Mouse (Mus musculus) stomach, embryonic 15.5 days (tissue): ENCODE data around the gene Syt5. TPM values are rescaled to one million over a fixed set of nuclear protein-coding genes. Genes with fewer than 3 reads are reported as not detected.
A peak's percentile ranks its signal among the peaks of the same experiment; 100 is the strongest.

Source experiments
- ATAC-seq: fragments of 200-750 bp; cut with Nextera tagmentation; 2 replicates; pipeline ENCODE4 v1.8.0; 2017; ENCODE audit warnings: low read depth, moderate number of reproducible peaks, moderate TSS enrichment; ENCODE audit not compliant: insufficient read depth, low FRiP score
- H3K27ac ChIP-seq: fragments of 300-500 bp; sonication (generic); 2 replicates; pipeline ENCODE4 v1.5.1; 2015; ENCODE audit warnings: mild to moderate bottlenecking, inconsistent platforms
- H3K27me3 ChIP-seq: fragments of 300-500 bp; sonication (generic); replicated peaks from 2 replicates; pipeline ENCODE4 v1.6.1; 2015; ENCODE audit warnings: inconsistent platforms
- H3K36me3 ChIP-seq: fragments of 300-500 bp; sonication (generic); 2 replicates; pipeline ENCODE4 v1.6.1; 2015; ENCODE audit warnings: inconsistent platforms
- H3K4me1 ChIP-seq: fragments of 300-500 bp; sonication (generic); 2 replicates; pipeline ENCODE4 v1.6.1; 2015; ENCODE audit warnings: inconsistent platforms
- H3K4me2 ChIP-seq: fragments of 300-500 bp; sonication (generic); 2 replicates; pipeline ENCODE4 v1.6.1; 2015; ENCODE audit warnings: mild to moderate bottlenecking, inconsistent platforms
- H3K4me3 ChIP-seq: fragments of 300-500 bp; sonication (generic); replicated peaks from 2 replicates; pipeline ENCODE4 v1.5.1; 2015; ENCODE audit warnings: inconsistent platforms
- H3K9ac ChIP-seq: fragments of 300-500 bp; sonication (generic); 2 replicates; pipeline ENCODE4 v1.6.1; 2015; ENCODE audit warnings: inconsistent platforms
- H3K9me3 ChIP-seq: fragments of 300-500 bp; sonication (generic); 2 replicates; pipeline ENCODE4 v1.6.1; 2016; ENCODE audit warnings: inconsistent platforms
- WGBS: fragments of 180-500 bp; shearing (Covaris S2); methylation state at CpG from one replicate; pipeline ENCODE4 v1.1.7; 2015; 5-methylcytosine and 5-hydroxymethylcytosine counted together
- polyA plus RNA-seq: library from polyadenylated mRNA; unstranded; fragments of >200 nt; fragmentation: Nextera tagmentation; extraction: Ambion mirVana; gene quantifications from 2 replicates; pipeline ENCODE4 v1.2.1, GENCODE M21; 2015

Syt5 gene
- polyA plus RNA-seq, 1 experiment from 2014 or later, result 7.4 TPM

- H3K9me3 ChIP-seq, result no peaks in the 10 kb centered on the region
- H3K27ac ChIP-seq, result no peak overlapping the region
- H3K4me2 ChIP-seq, result no peak overlapping the region
- 56% methylated on average over 11 of the region's 11 CpGs for WGBS
- H3K36me3 ChIP-seq, result no peaks in the 10 kb centered on the region
- no peaks in the 10 kb centered on the region for H3K27me3 ChIP-seq
- no peak overlapping the region for H3K4me3 ChIP-seq
- peaks cover 8% of the 10 kb centered on the region; the same call in 1 of the 2 replicates for H3K4me1 ChIP-seq
- ATAC-seq, result no peak
- H3K9ac ChIP-seq, result no peak overlapping the region
Measured at GRCm38 (mm10) chr7:4504646-4505435, 42.5 kb downstream of the Syt5 start.

- H3K27me3 ChIP-seq, result no peaks in the 10 kb centered on the region
- no peak for ATAC-seq
- H3K36me3 ChIP-seq, result no peaks in the 10 kb centered on the region
- peaks cover 10% of the 10 kb centered on the region; the same call in 1 of the 2 replicates for H3K4me1 ChIP-seq
- no peak overlapping the region for H3K27ac ChIP-seq
- H3K9me3 ChIP-seq, result no peaks in the 10 kb centered on the region
- no peak overlapping the region for H3K4me3 ChIP-seq
- no peak overlapping the region for H3K9ac ChIP-seq
- H3K4me2 ChIP-seq, result no peak overlapping the region
- 78% methylated on average over 5 of the region's 5 CpGs for WGBS
Measured at GRCm38 (mm10) chr7:4503858-4504257, 43.5 kb downstream of the Syt5 start.

DNA sequence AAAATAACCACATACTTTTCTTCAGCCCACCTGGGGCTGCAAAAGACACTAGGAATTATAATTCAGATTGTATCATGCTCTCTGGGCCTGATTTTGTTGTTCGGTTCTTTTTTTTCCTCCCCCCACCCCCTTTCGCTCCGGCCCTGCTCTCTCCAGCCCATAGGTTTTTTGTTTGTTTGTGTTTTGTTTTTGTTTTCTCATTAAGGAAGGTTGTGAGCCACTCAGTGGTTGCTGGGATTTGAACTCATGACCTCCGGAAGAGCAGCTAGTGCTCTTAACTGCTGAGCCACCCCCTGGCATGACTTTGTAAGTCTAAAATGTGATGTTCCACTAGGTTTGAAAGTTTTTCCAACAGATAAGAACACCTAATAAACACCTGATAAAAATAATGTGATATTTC, 44.2 kb downstream of the Syt5 start:
- Histone ChIP-seq H3K4me2 (no peak overlapping the region), H3K27me3 (no peaks in the 10 kb centered on the region), H3K4me1 (peaks cover 17% of the 10 kb centered on the region), H3K9me3 (no peaks in the 10 kb centered on the region), H3K27ac (peak overlapping the region; percentile 59; the same call in 1 of the 2 replicates), H3K36me3 (no peaks in the 10 kb centered on the region), H3K9ac (no peak overlapping the region), H3K4me3 (no peak overlapping the region)
- ATAC-seq, result no peak
- 84% methylated on average over 4 of the region's 4 CpGs for WGBS

DNA sequence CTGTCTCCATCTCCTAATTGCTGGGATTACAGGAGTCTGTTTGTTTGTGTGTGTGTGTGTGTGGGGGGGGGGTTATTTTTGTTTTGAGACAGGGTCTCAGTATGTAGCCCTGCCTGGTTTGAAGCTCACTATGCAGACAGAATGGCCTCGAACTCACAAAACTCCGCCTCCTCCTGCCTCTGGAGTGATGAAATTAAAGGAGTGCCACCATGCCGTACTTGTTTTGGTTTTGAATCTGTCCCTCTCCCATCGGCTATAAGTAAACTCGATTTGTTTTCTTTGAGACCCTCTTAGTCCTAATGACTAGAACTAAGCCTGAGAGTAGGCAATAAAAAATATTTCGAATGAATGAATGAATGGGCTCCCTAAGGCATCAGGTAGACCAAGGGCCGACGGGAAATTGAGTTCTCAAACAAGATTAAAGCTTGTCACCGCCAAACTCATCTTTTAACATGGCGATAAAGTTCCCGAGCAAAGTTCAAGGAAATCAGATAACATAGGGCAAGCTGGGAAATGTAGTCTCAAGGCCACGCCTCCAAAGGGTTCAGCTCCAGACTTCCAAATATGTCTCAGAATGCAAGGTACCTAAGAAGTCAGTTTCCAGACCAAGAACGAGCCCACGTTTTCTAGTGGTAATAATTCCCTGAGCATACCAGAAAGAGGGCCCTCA, 44.8 kb downstream of the Syt5 start:
- WGBS, result 8% methylated on average over 14 of the region's 14 CpGs
- Histone ChIP-seq H3K4me1 (peaks cover 21% of the 10 kb centered on the region), H3K9ac (no peak overlapping the region), H3K4me2 (peak overlapping the region; percentile 62), H3K4me3 (peak overlapping the region; percentile 93), H3K9me3 (no peaks in the 10 kb centered on the region), H3K27me3 (no peaks in the 10 kb centered on the region), H3K27ac (peak overlapping the region; percentile 94), H3K36me3 (no peaks in the 10 kb centered on the region)
- no peak for ATAC-seq

DNA sequence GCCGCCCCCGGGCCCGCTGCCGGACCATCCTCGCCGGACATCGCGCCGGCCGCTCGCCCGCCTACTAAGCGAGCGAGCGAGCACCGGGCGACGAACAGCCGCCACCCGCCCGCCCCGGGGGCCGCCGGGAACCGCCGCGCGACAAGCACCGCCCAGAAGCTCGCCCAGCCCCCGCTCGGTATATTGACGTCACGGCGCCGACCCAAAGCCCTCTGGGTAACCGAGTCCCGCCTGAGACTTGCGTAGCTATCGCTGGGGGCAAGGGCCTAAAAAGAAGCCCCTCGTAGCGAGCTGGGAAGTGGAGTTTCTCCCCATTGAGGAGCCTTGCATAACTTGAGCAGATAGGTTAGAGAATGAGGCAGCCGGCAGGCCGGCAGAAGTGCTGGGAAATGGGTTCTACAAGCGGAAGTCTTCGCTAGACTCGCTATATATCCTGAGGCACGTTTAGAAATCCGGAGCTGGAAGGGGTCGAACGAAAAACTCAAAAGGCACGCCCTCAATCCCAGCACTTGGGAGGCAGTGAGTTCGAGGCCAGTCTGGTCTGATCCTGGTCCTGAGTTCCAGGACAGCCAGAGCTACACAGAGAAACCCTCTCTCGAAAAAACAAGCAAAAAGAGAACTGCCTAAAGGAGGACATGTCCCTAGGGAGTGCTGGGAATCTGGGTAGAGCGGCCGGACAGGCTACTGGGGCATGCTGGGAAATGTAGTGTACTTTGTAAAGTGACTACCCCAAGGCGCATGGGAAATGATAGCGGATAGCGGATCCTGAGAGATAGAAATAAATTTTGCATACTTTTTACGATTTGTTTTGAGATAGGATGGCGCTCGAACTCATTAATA, 45.6 kb downstream of the Syt5 start, which contains the start of gene Ppp1r12c:
TSS of gene Ppp1r12c (minus strand) at position 123 of the 840 bp plus-strand sequence.
- peaks cover 23% of the 10 kb centered on the region for H3K4me1 ChIP-seq
- H3K4me3 ChIP-seq, result peak within 1 kb of the TSS; percentile 93
- H3K27me3 ChIP-seq, result no peaks in the 10 kb centered on the region
- H3K9me3 ChIP-seq, result no peaks in the 10 kb centered on the region
- H3K4me2 ChIP-seq, result peak within 1 kb of the TSS; percentile 69
- H3K27ac ChIP-seq, result peak within 1 kb of the TSS; percentile 94
- H3K9ac ChIP-seq, result peak within 1 kb of the TSS; percentile 83
- peak; percentile 94 for ATAC-seq
- WGBS, result under 1% methylated on average over 59 of the region's 62 CpGs
- H3K36me3 ChIP-seq, result no peaks in the 10 kb centered on the region

- ATAC-seq, result peak; percentile 37
- Histone ChIP-seq H3K4me1 (peaks cover 23% of the 10 kb centered on the region), H3K4me2 (peak overlapping the region; percentile 69), H3K27me3 (no peaks in the 10 kb centered on the region), H3K36me3 (no peaks in the 10 kb centered on the region), H3K9ac (peak overlapping the region; percentile 83), H3K4me3 (peak overlapping the region; percentile 93), H3K27ac (peak overlapping the region; percentile 94), H3K9me3 (no peaks in the 10 kb centered on the region)
- WGBS, result under 1% methylated on average over 26 of the region's 52 CpGs
Measured at GRCm38 (mm10) chr7:4500892-4501471, 46.4 kb downstream of the Syt5 start.

GRCm38 (mm10) chr7:4499034-4499433, 48.3 kb downstream of the Syt5 start:
- H3K9ac ChIP-seq, result no peak overlapping the region; the same call in 1 of the 2 replicates
- H3K9me3 ChIP-seq, result no peaks in the 10 kb centered on the region
- peak overlapping the region; percentile 61; the same call in 1 of the 2 replicates for H3K27ac ChIP-seq
- peaks cover 23% of the 10 kb centered on the region for H3K4me1 ChIP-seq
- peak overlapping the region; percentile 93; the same call in 1 of the 2 replicates for H3K4me3 ChIP-seq
- peaks cover 3% of the 10 kb centered on the region; the same call in 1 of the 2 replicates for H3K36me3 ChIP-seq
- 85% methylated on average over 4 of the region's 4 CpGs for WGBS
- H3K27me3 ChIP-seq, result no peaks in the 10 kb centered on the region
- H3K4me2 ChIP-seq, result peak overlapping the region; percentile 69
- no peak for ATAC-seq

DNA sequence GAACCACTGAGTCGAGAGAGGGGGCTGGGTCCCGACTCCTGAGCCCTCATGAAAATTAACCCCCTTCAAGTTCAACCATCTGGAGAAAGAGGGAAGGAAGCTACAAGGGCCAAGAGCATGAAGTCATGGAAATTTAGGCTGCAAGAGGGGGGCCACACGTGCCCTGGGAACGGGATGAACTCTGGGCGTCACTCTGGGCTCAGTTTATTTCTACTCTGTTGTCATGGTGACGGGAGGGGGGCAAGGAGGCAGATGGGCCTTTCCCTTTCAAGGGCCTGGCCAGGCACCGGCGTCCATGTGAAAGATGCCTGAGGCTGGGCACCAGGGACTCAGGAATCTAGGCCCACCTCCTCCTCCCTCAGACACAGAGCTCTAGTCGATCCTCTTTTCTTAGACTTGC, 49.1 kb downstream of the Syt5 start:
- no peak overlapping the region for H3K9ac ChIP-seq
- no peaks in the 10 kb centered on the region for H3K27me3 ChIP-seq
- peak overlapping the region; percentile 69 for H3K4me2 ChIP-seq
- ATAC-seq, result peak; percentile 3; the same call in 1 of the 2 replicates
- WGBS, result 23% methylated on average over 9 of the region's 9 CpGs
- 0 out of 2 replicates have a peak overlapping the region, but pooled peaks have one; percentile 5 for H3K4me3 ChIP-seq
- H3K36me3 ChIP-seq, result peaks cover 3% of the 10 kb centered on the region; the same call in 1 of the 2 replicates
- no peaks in the 10 kb centered on the region for H3K9me3 ChIP-seq
- H3K27ac ChIP-seq, result peak overlapping the region; percentile 61
- H3K4me1 ChIP-seq, result peaks cover 23% of the 10 kb centered on the region

- no peak overlapping the region for H3K9ac ChIP-seq
- peak overlapping the region; percentile 51; the same call in 1 of the 2 replicates for H3K27ac ChIP-seq
- no peaks in the 10 kb centered on the region for H3K9me3 ChIP-seq
- peaks cover 3% of the 10 kb centered on the region; the same call in 1 of the 2 replicates for H3K36me3 ChIP-seq
- no peaks in the 10 kb centered on the region for H3K27me3 ChIP-seq
- peaks cover 31% of the 10 kb centered on the region for H3K4me1 ChIP-seq
- peak overlapping the region; percentile 69; the same call in 1 of the 2 replicates for H3K4me2 ChIP-seq
- WGBS, result 88% methylated on average over 9 of the region's 9 CpGs
- H3K4me3 ChIP-seq, result no peak overlapping the region
- ATAC-seq, result no peak
Measured at GRCm38 (mm10) chr7:4497271-4497903, 50.0 kb downstream of the Syt5 start.

DNA sequence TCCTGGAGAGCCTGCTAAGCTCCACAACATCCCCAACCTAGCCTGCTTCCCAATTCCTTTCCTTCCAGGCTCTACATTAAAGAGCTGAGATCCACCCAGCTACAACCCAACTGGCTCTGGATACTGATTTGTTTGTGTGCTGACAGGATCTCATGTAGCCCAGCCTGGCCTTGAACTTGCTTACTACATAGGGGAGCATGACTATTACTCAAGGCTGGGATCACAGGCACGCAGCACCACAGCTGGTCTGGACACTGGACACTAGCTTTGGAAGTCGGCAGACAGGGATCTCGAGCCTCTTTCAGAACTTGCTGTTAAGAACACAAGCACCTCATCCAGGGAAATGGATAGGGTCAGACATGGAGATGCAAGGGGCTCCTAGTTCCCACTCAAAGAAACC, 50.9 kb downstream of the Syt5 start:
- no peak overlapping the region for H3K4me2 ChIP-seq
- peaks cover 3% of the 10 kb centered on the region; the same call in 1 of the 2 replicates for H3K36me3 ChIP-seq
- no peak overlapping the region for H3K9ac ChIP-seq
- no peak for ATAC-seq
- H3K9me3 ChIP-seq, result no peaks in the 10 kb centered on the region
- no peaks in the 10 kb centered on the region for H3K27me3 ChIP-seq
- peaks cover 37% of the 10 kb centered on the region for H3K4me1 ChIP-seq
- H3K4me3 ChIP-seq, result no peak overlapping the region
- 89% methylated on average over 3 of the region's 3 CpGs for WGBS
- no peak overlapping the region for H3K27ac ChIP-seq

GRCm38 (mm10) chr7:4493991-4494390, 53.4 kb downstream of the Syt5 start:
- 42% methylated on average over 1 of the region's 1 CpGs for WGBS
- no peak overlapping the region for H3K4me2 ChIP-seq
- no peak for ATAC-seq
- H3K9ac ChIP-seq, result no peak overlapping the region
- peaks cover 27% of the 10 kb centered on the region for H3K4me1 ChIP-seq
- H3K36me3 ChIP-seq, result peaks cover 12% of the 10 kb centered on the region
- no peaks in the 10 kb centered on the region for H3K27me3 ChIP-seq
- H3K27ac ChIP-seq, result no peak overlapping the region
- H3K9me3 ChIP-seq, result no peaks in the 10 kb centered on the region
- no peak overlapping the region for H3K4me3 ChIP-seq
